Comparison of ENCODE assay signal across 9 mouse cellular contexts in the genomic region with DNA sequence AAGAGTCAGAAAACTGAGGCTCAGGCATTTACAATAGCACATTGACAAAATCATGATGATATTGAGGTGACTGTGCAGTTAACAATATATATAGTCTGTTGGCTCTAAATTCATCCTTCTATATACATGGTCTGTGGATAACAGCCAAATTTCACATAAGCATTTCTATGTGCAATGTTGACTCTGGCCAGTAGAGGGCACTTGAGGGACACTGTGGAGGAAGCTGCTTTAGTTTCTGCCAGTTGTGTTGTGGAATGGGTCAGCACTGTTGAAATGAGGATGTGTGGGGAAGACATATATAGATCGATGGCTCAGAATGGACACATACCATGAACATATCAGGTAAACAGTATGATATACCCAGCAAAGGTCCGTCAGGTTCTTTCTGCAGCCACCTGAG. TPM values are rescaled to one million over a fixed set of nuclear protein-coding genes. Genes with fewer than 3 reads are reported as not detected.
DNase-seq lines count a peak whose midpoint lies in the region; ATAC-seq lines count a peak whose summit lies in the region.
"Had no signal": no experiment of that assay in that cellular context is flagged by ENCODE, and none has a peak within 500 bp of the region (broad histone marks: within the 10 kb centered on the region; RNA-seq: fewer than 3 reads in every experiment).

No protein-coding gene starts in this region.

- no peak for ATAC-seq in CD4-positive, CD25-positive, alpha-beta regulatory T cell, adult 4 months

- intact Hi-C loops in heart, postnatal 10 days (cut with DNase I): loop anchor here (5.0 kb wide), 2 partner anchors 239 to 636 kb away; no protein-coding TSS in a partner anchor
- intact Hi-C loops in left cerebral cortex, postnatal 25 days (cut with DNase I): loop anchor here (10.0 kb wide), 1 partner anchor 638 kb away; no protein-coding TSS in a partner anchor

- peak; percentile 3 for DNase-seq in CD4-positive, CD25-positive, alpha-beta regulatory T cell, adult 2 months (ENCODE audit: low read depth, low spot score)
- DNase-seq in ovary, postnatal 10 days (ENCODE audit: low spot score): peak; percentile 15
- no peak for DNase-seq in ovary, postnatal 36 days (ENCODE audit: low spot score)
- peak; percentile 54 for DNase-seq in cerebellum, adult 9-10 months
- peak; percentile 35 to 53 for DNase-seq in heart, postnatal 10 days
- peak; percentile 42 to 61 for DNase-seq in left cerebral cortex, postnatal 25 days (ENCODE audit: low spot score in 2 of 2)
- DNase-seq in right cerebral cortex, postnatal 25 days: peak; percentile 31

RNA-seq across cellular contexts. Expression of a gene that starts 54.8 kb away (rescaled TPM):
- not detected for polyA plus RNA-seq in CD4-positive, CD25-positive, alpha-beta regulatory T cell, adult 4 months (2017; shearing (Covaris generic))
- 1 to 10 TPM; 5.4 to 5.8 TPM for total RNA-seq in heart, postnatal 10 days (2021)
- 10 to 100 TPM; 34.9 to 39.0 TPM for total RNA-seq in left cerebral cortex, postnatal 25 days (2021)
- total RNA-seq: neutrophil, adult 5-6 weeks had no signal

Comparison
In these comparisons a context has a peak if more than half of its experiments do, and no peak if none do; other contexts are left out.
1. RNA of a gene that starts 54.8 kb away (total RNA-seq): 34.9 to 39.0 TPM in left cerebral cortex, postnatal 25 days; 5.4 to 5.8 TPM in heart, postnatal 10 days; every median in the first group is over 4 times any median in the second.